Mouse (Mus musculus) cerebellum, adult 11-12 months (tissue): ENCODE measurements around the gene Gm17542.
"Not testable (repeated sequence)": the region's sequence is repeated elsewhere in the genome, so short reads cannot be mapped to it uniquely, and the experiment has no call there.

Experiments used
- DNase-seq: peaks from one replicate; pipeline ENCODE4 v3.0.0; 2022

Gm17542 gene

DNA sequence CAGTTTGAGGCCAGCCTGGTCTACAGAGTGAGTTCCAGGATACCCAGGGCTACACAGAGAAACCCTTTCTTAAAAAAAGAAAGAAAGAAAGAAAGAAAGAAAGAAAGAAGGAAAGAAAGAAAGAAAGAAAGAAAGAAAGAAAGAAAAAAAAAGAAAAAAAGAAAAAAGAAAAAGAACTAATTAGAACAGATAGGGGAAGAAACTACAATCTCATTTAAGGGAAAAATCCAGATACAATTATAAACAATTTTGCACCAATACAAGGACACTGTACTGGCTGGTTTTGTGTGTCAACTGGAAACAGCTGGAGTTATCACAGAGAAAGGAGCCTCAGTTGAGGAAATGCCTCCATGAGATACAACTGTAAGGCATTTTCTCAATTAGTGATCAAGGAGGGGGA lies at the start of gene Gm17542:
TSS of gene Gm17542 (minus strand) at position 101 of the 400 bp plus-strand sequence.
- DNase-seq = not testable (repeated sequence)

DNA sequence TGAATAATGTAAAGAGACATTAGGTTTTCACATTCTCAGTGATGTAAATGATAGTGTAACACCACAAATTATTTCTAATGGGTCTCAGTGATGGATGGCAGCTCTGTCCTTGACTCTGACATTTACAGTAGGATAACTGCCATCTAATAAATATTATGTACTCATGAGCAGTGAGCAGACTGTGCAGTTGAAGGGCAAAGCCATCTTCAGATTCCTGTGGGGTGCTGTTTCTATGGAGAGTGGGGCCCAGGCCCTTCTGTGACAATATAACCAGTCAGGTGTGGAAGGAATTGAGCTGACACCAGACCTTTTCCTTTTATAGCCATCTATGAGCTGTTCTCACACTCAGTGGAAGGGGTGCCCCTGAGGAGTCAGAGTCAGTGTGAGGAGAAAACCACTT lies 21.8 kb upstream of the Gm17542 start:
- no peak for DNase-seq

DNA sequence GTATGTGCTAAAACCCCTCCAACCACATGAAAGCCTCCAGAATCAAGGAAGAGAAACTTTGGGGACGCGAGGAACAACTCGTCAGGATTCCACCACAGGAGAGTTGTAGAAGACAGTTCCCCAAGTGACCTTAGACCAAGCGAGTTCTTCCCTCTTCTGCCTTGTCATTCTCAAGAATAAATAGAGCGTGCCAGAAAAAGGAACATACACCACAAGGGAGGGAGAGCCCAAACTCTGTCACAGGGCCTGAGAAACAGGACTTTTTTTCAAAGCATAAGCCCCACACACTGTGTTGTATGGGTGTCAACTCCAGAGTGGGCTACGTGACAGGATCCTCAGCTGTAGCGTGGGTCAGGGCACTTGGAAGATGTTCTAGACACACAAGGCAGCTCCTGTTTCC lies 20.1 kb upstream of the Gm17542 start:
- no peak for DNase-seq

DNA sequence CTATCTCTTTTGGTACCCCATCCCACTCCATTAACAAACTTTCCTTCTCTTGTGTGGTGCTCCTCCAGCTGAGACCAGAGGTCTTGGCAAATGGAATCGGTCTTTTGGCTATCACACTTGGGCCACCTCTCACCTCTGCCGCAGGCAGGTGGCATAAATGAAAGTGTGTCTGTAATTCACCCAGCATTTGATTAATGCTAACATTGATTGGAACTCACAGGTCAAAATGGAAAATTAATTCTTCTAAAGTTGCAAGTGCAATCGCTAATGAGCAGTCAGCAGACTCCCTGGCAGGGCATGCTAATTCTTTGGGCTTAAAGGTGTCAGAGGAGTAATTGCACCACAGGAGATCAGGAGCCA lies 3.2 kb downstream of the Gm17542 start:
- no peak for DNase-seq

DNA sequence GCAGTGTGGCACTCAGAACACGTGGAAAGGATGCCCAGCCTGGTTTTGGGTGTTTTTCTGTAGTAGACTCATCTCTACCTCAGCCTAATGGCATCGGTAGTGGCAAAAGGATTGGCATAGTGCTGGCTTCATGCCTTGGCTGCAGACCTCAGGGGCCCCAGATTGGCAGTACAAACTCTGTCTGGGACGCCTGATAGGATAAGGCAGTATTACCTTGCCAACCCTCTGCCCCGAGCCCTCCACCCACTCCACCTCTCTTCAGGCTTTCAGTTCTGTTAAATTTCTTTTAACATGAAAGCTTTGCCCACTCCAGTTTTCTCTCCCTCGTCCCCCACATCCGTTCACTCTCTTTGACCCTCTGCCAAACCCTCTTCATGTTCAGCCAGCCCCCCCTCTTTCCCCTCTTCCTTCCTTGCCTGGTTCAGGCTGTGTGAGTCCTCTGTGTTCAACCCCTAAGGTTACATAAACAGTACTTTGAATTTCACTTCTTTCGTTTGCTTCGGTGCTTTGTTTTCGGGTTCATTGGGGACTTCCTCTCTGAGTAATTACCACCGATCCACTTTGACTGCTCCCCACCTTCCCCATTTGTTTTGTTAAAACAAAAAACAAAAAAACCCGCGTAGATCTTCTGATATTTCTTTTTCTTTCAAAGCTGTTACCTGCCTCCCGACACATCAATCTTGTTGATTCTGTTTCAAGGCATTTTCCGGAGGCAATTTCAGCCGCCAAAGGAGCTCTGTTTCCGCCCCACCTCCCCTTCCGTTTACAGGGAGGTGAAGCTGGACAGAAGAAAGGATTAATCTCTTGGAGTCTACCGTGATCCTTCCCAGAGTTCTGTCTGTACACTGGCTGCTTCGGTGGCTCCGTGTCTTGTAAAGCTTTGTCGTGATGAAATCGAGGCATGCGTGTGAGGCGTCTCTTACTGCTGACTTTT lies 3.9 kb downstream of the Gm17542 start:
- DNase-seq = no peak

DNA sequence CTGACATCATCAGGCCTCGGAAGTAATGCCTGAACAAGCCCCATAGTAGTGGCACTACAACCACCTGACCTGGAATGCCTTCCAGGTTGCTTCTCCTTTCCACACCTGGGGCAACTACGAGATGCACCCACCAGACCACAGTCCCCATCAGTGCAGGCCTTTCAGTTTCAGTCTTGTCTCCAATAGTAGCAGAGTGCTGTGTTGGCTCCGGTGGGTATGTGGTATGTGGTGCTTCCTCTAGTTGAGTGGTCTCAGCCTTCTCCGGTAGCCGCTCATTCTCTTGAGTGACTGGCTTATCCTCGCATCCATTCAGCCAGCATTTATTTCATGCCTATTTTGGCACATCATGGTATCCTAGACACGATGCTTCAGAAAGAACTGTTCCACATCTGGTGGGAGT lies 4.8 kb downstream of the Gm17542 start:
- DNase-seq = no peak

DNA sequence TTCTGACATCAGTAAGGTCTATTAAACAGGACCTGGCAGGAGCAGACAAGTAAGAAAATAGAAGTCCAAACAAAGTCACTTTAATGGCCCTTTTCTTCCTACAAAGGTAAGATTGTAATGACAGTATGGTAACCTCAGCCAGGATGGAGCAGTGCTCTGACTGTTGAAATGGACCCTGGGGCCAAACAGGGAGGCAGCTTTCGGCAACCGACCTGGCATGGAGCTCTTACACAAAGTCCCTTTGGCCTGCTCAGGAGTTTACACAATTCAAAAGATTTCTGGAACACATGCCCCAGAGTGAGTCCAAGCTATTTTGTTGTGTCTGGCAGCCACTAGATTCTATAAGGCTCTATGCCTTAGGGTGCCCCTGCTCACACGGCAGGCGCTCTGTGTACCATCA lies 9.0 kb downstream of the Gm17542 start:
- no peak for DNase-seq

DNA sequence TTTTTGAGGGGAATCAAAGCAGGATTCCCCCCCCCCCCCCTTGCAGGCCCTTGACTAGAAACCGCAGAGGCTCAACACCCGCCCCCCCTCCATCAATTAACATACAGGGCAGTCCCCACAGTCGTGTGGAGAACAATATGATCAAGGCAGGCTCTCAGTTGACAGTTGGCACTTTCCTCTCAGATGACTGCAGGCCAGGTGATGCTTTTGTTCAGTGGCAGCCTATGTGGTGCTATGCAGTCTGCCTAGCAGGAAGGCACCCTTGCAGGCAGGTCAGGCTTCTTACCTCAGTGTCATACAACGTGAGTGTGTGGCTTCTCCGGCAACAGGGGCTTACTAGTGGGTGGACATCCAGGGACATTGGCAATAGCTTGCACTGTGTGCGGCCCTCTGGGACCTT lies 17.4 kb downstream of the Gm17542 start:
- no peak for DNase-seq

DNA sequence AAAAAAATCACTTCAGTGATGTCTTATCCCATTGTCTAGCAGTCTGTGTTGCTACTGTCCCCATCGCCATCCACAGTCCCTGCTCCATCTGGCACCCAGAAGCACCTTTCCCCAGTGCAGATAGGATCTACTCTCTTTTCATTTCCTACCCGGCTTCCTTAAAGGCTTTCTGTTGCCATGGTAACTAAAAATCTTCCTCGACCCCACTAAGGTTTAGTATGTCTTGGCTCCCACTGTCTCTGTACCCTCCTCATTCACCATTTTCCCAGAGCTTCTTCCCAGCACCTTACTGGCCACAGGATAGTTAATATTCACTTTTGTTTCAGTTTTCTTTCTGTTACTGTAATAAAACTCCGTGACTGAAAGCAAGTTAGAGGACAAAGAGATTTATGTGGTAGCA lies 17.9 kb downstream of the Gm17542 start:
- DNase-seq = no peak

DNA sequence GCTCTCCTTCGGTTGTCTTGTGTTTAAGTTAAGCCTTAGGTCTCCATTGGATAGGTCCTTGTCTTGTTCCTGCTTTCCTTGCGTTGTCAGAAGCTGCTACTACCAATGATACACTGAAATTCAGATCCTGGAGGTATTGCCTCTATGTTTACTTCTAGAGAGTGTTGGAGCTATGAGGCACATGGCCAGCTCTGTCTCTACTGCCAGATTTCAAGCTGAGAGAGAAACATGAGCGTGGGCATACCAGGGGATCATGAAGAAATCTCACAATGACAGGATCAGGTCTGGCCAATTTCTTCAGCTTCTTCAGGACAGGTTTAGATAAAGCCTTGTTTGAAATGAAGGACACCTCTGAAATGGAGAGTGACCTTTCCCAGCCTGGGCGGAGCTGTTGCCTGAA lies 19.1 kb downstream of the Gm17542 start:
- no peak for DNase-seq

DNA sequence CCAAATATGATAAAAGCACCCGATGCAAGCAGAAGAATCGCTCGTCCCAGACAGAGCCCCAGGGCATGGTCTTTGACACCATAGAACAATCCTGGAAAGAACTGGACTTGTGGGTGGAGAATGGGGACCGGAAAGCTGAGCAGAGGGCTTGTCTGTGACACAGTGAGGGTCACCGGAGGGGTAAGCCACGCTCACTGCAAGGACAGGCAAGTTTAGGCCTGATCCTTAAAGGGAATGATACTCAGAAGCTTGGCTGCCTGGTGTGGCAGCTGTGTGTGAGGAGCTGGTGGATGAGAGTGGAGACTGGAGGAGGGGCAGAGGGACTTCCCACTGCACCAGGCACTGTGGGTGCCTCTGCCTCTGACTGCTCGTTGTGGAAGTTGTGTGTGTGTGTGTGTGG lies 27.0 kb downstream of the Gm17542 start:
- no peak for DNase-seq

DNA sequence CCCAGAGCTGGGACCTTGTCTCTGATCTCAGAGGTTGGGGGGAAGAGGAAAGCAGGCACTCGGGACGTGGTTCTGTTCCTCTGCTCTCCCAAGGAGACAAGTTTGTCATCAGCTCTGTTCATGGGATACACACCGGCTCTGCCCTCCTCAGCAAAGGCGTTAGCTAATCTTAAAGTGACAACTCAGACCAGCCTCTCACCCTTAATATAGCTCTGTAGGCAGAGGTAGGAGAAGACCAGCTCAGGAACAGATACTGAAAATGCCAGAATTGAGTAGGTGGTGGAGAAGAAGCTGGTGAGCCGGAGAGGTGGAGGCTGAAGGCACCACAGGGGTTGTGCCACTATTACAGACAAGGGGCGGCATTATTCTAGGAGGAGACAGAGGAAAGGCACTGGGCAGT lies 38.7 kb downstream of the Gm17542 start:
- DNase-seq = no peak

DNA sequence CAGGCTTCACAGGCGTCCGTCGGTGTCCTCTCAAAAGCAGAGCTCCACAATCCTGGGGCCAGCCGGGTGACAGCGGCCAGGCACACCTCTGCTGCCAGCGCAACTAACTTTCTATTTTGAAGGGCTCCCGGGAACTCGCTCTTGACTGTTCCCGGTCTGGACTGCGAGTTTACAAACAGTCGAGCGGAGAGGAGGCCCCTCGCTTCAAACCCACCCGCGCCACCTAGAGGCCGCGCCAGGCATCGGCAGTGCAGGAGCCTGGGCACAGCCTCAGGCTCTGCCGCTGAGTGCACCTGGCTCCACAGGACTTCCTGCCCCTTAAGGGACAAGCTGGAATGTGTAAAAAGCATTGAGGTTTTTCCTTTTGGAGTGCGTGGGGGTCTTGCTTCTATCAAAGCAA lies 42.5 kb downstream of the Gm17542 start, which contains the start of gene Edar:
TSS of gene Edar (minus strand) at position 122 of the 400 bp plus-strand sequence.
- DNase-seq = peak; percentile 40

DNA sequence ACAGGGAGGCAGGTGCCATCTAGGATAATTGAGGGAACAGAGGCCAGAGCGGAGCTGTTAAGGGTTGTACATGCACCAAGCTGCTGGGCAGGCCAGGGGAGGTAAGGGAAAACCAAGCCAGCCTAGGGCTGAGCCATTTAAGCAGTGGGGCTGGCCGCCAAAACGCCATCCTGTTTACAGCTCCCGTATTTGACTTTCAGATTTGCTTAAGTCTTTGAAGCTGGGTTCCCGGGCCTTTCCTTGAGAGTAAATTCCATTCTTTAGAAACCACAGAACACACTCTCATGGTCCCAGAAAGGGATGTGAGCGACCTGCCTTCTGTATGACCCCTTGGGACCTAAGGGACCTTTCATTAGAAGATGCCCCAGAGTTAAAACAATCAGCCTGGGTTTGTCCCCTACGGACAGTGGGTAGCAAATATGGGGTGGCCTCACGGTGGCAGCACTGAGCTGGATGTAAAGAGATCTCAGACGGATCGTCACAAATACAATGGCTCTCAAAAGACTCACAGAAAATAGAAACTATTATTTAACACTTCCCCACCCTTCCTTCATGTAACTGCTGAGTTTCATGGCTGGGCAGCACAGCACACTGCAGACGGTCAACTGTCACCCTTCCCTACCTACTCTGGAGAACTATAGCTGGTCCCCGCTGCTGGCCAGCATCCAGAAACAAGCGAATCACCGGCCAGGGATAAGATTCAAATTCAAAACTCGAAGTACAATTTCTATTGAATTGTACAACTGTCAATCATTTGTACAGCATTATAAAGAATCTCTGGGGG lies 44.5 kb downstream of the Gm17542 start:
- peak; percentile 30 for DNase-seq

DNA sequence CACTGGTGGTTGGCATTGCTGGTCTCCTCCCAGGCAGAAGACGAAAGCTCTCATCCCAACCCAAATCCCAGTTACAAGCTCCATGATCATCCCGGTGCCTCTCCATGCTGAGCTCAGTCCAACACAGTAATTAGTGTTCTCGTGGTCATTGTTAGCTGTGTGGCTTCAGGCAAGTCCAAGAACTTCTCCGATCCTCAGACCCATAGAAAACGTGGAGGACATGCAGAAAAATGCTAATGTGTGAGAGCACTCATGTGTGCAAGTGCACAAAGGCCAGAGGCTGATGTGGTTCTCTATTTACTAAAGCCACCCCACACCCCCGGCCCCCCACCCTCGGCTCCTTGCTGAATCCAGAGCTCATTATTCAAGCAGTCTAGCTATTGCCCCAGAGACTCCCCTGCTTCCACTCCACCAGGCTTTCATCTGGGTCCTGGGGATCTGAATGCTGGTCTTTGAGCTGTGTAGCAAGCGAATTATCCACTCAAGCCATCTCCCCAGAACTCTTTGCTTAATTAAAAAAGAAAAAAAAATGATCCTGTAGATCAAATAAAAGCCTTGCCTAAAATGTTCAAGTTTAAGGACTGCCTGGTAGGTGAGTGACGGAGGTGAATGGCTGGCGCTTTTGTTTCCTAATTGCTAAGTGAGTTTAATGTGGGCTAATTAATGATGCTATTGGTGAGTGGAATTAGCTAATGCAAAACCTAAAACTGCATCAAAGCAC lies 45.3 kb downstream of the Gm17542 start:
- DNase-seq = no peak

DNA sequence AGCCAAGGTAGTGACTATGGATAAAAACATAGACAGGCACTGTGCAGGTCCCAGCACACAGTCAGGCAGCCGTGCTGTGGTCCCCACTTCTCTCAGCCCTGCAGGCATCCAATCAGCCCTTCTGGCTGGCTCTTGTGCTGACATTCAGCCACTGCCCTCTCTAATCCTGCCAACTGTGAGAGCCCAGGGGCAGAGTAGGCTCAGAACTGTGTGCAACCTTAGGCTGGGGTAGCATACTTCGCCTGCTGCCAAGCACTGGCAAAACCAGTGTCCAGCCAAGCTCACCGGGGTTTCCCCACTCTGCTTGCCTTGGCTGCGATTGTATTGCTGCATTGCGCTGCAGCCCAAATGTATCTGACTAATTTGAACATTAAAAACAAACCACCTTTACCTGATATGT lies 54.1 kb downstream of the Gm17542 start:
- DNase-seq = no peak
